Mouse (Mus musculus) midbrain, embryonic 14.5 days (tissue): ENCODE data around the gene Gpn2. TPM values are rescaled to one million over a fixed set of nuclear protein-coding genes. Genes with fewer than 3 reads are reported as not detected.

Experiments
- ATAC-seq: fragments of 200-750 bp; cut with Nextera tagmentation; 2 replicates; pipeline ENCODE4 v1.8.0; 2017; ENCODE audit warnings: moderate number of reproducible peaks, moderate library complexity; ENCODE audit not compliant: low FRiP score, low TSS enrichment
- DNase-seq: peaks from one replicate; pipeline ENCODE4 v3.0.0-alpha.2; 2015
- H3K27ac ChIP-seq: fragments of 300-500 bp; sonication (generic); replicated peaks from 2 replicates; pipeline ENCODE4 v1.5.1; 2014; ENCODE audit warnings: mild to moderate bottlenecking, low read depth, low read length, moderate library complexity
- H3K27me3 ChIP-seq: fragments of 300-500 bp; sonication (generic); 2 replicates; pipeline ENCODE4 v1.6.1; 2014; ENCODE audit warnings: low read length, control low read depth, mixed read lengths; ENCODE audit not compliant: control insufficient read depth, insufficient read depth
- H3K36me3 ChIP-seq: fragments of 300-500 bp; sonication (generic); 2 replicates; pipeline ENCODE4 v1.6.1; 2014; ENCODE audit warnings: low read length, control low read depth; ENCODE audit not compliant: control insufficient read depth, insufficient read depth
- H3K4me1 ChIP-seq: fragments of 300-500 bp; sonication (generic); 2 replicates; pipeline ENCODE4 v1.6.1; 2014; ENCODE audit warnings: mild to moderate bottlenecking, antibody characterized with exemption, low read length, control low read depth; ENCODE audit not compliant: control insufficient read depth, insufficient read depth
- H3K4me2 ChIP-seq: fragments of 300-500 bp; sonication (generic); 2 replicates; pipeline ENCODE4 v1.6.1; 2014; ENCODE audit warnings: mild to moderate bottlenecking, low read length, moderate library complexity
- H3K4me3 ChIP-seq: fragments of 300-500 bp; sonication (generic); replicated peaks from 2 replicates; pipeline ENCODE4 v1.5.1; 2014; ENCODE audit warnings: low read depth, low read length
- H3K9ac ChIP-seq: fragments of 300-500 bp; sonication (generic); replicated peaks from 2 replicates; pipeline ENCODE4 v1.6.1; 2014; ENCODE audit warnings: mild to moderate bottlenecking, low read length, moderate library complexity
- H3K9me3 ChIP-seq: fragments of 300-500 bp; sonication (generic); 2 replicates; pipeline ENCODE4 v1.6.1; 2016; ENCODE audit warnings: low read length, control low read depth, mixed read lengths; ENCODE audit not compliant: control insufficient read depth
- WGBS: fragments of 180-500 bp; shearing (Covaris S2); extraction: QIAGEN DNeasy Blood & Tissue Kit; methylation state at CpG from one replicate; pipeline ENCODE4 v1.1.7; 2014; 5-methylcytosine and 5-hydroxymethylcytosine counted together
- polyA plus RNA-seq: library from polyadenylated mRNA; unstranded; fragments of >200 nt; fragmentation: Nextera tagmentation; extraction: Ambion mirVana; gene quantifications from 2 replicates; pipeline ENCODE4 v1.2.1, GENCODE M21; 2014

Gene Gpn2
- polyA plus RNA-seq, 1 experiment from 2014 or later, result 20.3 TPM

- no peaks in the 10 kb centered on the region for H3K27me3 ChIP-seq
- H3K9me3 ChIP-seq, result no peaks in the 10 kb centered on the region
- H3K36me3 ChIP-seq, result peaks cover 53% of the 10 kb centered on the region
- DNase-seq (no peak), ATAC-seq (no peak)
- no peak overlapping the region for H3K4me2 ChIP-seq
- no peak overlapping the region for H3K27ac ChIP-seq
- over 99% methylated on average over 7 of the region's 7 CpGs for WGBS
- no peaks in the 10 kb centered on the region for H3K4me1 ChIP-seq
- H3K4me3 ChIP-seq, result no peak overlapping the region
- no peak overlapping the region for H3K9ac ChIP-seq
Measured at GRCm38 (mm10) chr4:133612416-133612815, 28.3 kb downstream of the Gpn2 start.

GRCm38 (mm10) chr4:133613026-133613425 lies 28.9 kb downstream of the Gpn2 start:
- WGBS, result 98% methylated on average over 8 of the region's 8 CpGs
- Histone ChIP-seq H3K9me3 (no peaks in the 10 kb centered on the region), H3K4me3 (no peak overlapping the region), H3K27me3 (no peaks in the 10 kb centered on the region), H3K4me1 (no peaks in the 10 kb centered on the region), H3K9ac (no peak overlapping the region), H3K27ac (no peak overlapping the region), H3K36me3 (peaks cover 55% of the 10 kb centered on the region), H3K4me2 (no peak overlapping the region)
- DNase-seq, result no peak
- ATAC-seq, result no peak

- Histone ChIP-seq H3K4me3 (no peak overlapping the region), H3K9ac (no peak overlapping the region), H3K27me3 (no peaks in the 10 kb centered on the region), H3K4me2 (no peak overlapping the region), H3K4me1 (no peaks in the 10 kb centered on the region), H3K9me3 (no peaks in the 10 kb centered on the region), H3K27ac (no peak overlapping the region), H3K36me3 (peaks cover 48% of the 10 kb centered on the region)
- DNase-seq (no peak), ATAC-seq (no peak)
- WGBS, result 86% methylated on average over 4 of the region's 4 CpGs
Measured at GRCm38 (mm10) chr4:133613867-133614266, 29.7 kb downstream of the Gpn2 start.

- Histone ChIP-seq H3K27me3 (no peaks in the 10 kb centered on the region), H3K36me3 (peaks cover 46% of the 10 kb centered on the region), H3K9me3 (no peaks in the 10 kb centered on the region), H3K4me1 (no peaks in the 10 kb centered on the region), H3K9ac (no peak overlapping the region), H3K4me3 (no peak overlapping the region), H3K4me2 (no peak overlapping the region), H3K27ac (no peak overlapping the region)
- ATAC-seq, result no peak
- WGBS, result 93% methylated on average over 8 of the region's 8 CpGs
- DNase-seq, result no peak
Measured at GRCm38 (mm10) chr4:133614274-133614761, 30.2 kb downstream of the Gpn2 start.

- WGBS, result 87% methylated on average over 10 of the region's 10 CpGs
Measured at GRCm38 (mm10) chr4:133615416-133615815, 31.3 kb downstream of the Gpn2 start.

GRCm38 (mm10) chr4:133617936-133618335 lies 33.8 kb downstream of the Gpn2 start:
- Histone ChIP-seq H3K9ac (no peak overlapping the region), H3K27ac (no peak overlapping the region), H3K4me3 (no peak overlapping the region), H3K9me3 (no peaks in the 10 kb centered on the region), H3K4me1 (no peaks in the 10 kb centered on the region), H3K4me2 (no peak overlapping the region), H3K36me3 (peaks cover 37% of the 10 kb centered on the region), H3K27me3 (no peaks in the 10 kb centered on the region)
- WGBS, result 91% methylated on average over 11 of the region's 11 CpGs
- ATAC-seq (no peak), DNase-seq (no peak)

More at GRCm38 (mm10) chr4:133615416-133615815, 31.3 kb downstream of the Gpn2 start:
- no peak for DNase-seq
- Histone ChIP-seq H3K27ac (no peak overlapping the region), H3K9me3 (no peaks in the 10 kb centered on the region), H3K4me2 (no peak overlapping the region), H3K4me3 (no peak overlapping the region), H3K4me1 (no peaks in the 10 kb centered on the region), H3K9ac (no peak overlapping the region), H3K27me3 (no peaks in the 10 kb centered on the region), H3K36me3 (peaks cover 48% of the 10 kb centered on the region)
- no peak for ATAC-seq

- DNase-seq (no peak), ATAC-seq (no peak)
Measured at GRCm38 (mm10) chr4:133619473-133620136, 35.4 kb downstream of the Gpn2 start.

GRCm38 (mm10) chr4:133620668-133621067 lies 36.5 kb downstream of the Gpn2 start:
- Histone ChIP-seq H3K4me3 (no peak overlapping the region), H3K9ac (no peak overlapping the region), H3K4me1 (no peaks in the 10 kb centered on the region), H3K27me3 (no peaks in the 10 kb centered on the region), H3K36me3 (peaks cover 34% of the 10 kb centered on the region), H3K4me2 (no peak overlapping the region), H3K9me3 (no peaks in the 10 kb centered on the region), H3K27ac (no peak overlapping the region)
- ATAC-seq (no peak), DNase-seq (no peak)
- 87% methylated on average over 8 of the region's 8 CpGs for WGBS

More at GRCm38 (mm10) chr4:133619473-133620136, 35.4 kb downstream of the Gpn2 start:
- Histone ChIP-seq H3K27ac (no peak overlapping the region), H3K9me3 (no peaks in the 10 kb centered on the region), H3K4me1 (no peaks in the 10 kb centered on the region), H3K27me3 (no peaks in the 10 kb centered on the region), H3K4me3 (no peak overlapping the region), H3K36me3 (peaks cover 35% of the 10 kb centered on the region), H3K9ac (no peak overlapping the region), H3K4me2 (no peak overlapping the region)
- 80% methylated on average over 4 of the region's 4 CpGs for WGBS

- no peak overlapping the region for H3K27ac ChIP-seq
- H3K36me3 ChIP-seq, result peaks cover 45% of the 10 kb centered on the region
- ATAC-seq (no peak), DNase-seq (no peak)
- 78% methylated on average over 11 of the region's 11 CpGs for WGBS
- H3K4me2 ChIP-seq, result no peak overlapping the region
- H3K9ac ChIP-seq, result no peak overlapping the region
- no peaks in the 10 kb centered on the region for H3K4me1 ChIP-seq
- no peaks in the 10 kb centered on the region for H3K9me3 ChIP-seq
- H3K27me3 ChIP-seq, result no peaks in the 10 kb centered on the region
- no peak overlapping the region for H3K4me3 ChIP-seq
Measured at GRCm38 (mm10) chr4:133622161-133622695, 38.1 kb downstream of the Gpn2 start.
